Mouse (Mus musculus) hindbrain, embryonic 14.5 days (tissue): Measurements from ENCODE around the gene Tbpl1. TPM values are rescaled to one million over a fixed set of nuclear protein-coding genes. Genes with fewer than 3 reads are reported as not detected.

ENCODE experiments used
- ATAC-seq: fragments of 200-750 bp; cut with Nextera tagmentation; 2 replicates; pipeline ENCODE4 v1.8.0; 2017; ENCODE audit warnings: moderate number of reproducible peaks, mild to moderate bottlenecking, moderate TSS enrichment, moderate library complexity; ENCODE audit not compliant: low FRiP score
- DNase-seq: peaks from one replicate; pipeline ENCODE4 v3.0.0-alpha.2; 2015; ENCODE audit warnings: low spot score
- H3K27ac ChIP-seq: fragments of 300-500 bp; sonication (generic); 2 replicates; pipeline ENCODE4 v1.5.1; 2014; ENCODE audit warnings: mild to moderate bottlenecking, moderate library complexity
- H3K27me3 ChIP-seq: fragments of 300-500 bp; sonication (generic); 2 replicates; pipeline ENCODE4 v1.6.1; 2014; ENCODE audit warnings: mild to moderate bottlenecking, low read length, mixed read lengths; ENCODE audit not compliant: control insufficient read depth, insufficient read depth
- H3K36me3 ChIP-seq: fragments of 300-500 bp; sonication (generic); replicated peaks from 2 replicates; pipeline ENCODE4 v1.6.1; 2014; ENCODE audit not compliant: control insufficient read depth, insufficient read depth
- H3K4me1 ChIP-seq: fragments of 300-500 bp; sonication (generic); replicated peaks from 2 replicates; pipeline ENCODE4 v1.6.1; 2014; ENCODE audit warnings: antibody characterized with exemption, low read length, mixed read lengths; ENCODE audit not compliant: control insufficient read depth, insufficient read depth
- H3K4me2 ChIP-seq: fragments of 300-500 bp; sonication (generic); replicated peaks from 2 replicates; pipeline ENCODE4 v1.6.1; 2014; ENCODE audit warnings: mild to moderate bottlenecking, moderate library complexity
- H3K4me3 ChIP-seq: fragments of 300-500 bp; sonication (generic); replicated peaks from 2 replicates; pipeline ENCODE4 v1.5.1; 2014; ENCODE audit warnings: mild to moderate bottlenecking, low read length
- H3K9ac ChIP-seq: fragments of 300-500 bp; sonication (generic); 2 replicates; pipeline ENCODE4 v1.6.1; 2014
- H3K9me3 ChIP-seq: fragments of 300-500 bp; sonication (generic); 2 replicates; pipeline ENCODE4 v1.6.1; 2016; ENCODE audit warnings: low read length; ENCODE audit not compliant: control insufficient read depth
- WGBS: fragments of 180-500 bp; shearing (Covaris S2); extraction: QIAGEN DNeasy Blood & Tissue Kit; methylation state at CpG from one replicate; pipeline ENCODE4 v1.1.7; 2014; 5-methylcytosine and 5-hydroxymethylcytosine counted together
- polyA plus RNA-seq: library from polyadenylated mRNA; unstranded; fragments of >200 nt; fragmentation: Nextera tagmentation; extraction: Ambion mirVana; gene quantifications from 2 replicates; pipeline ENCODE4 v1.2.1, GENCODE M21; 2014

Tbpl1 gene
- polyA plus RNA-seq, 1 experiment from 2014 or later, result 90.5 TPM

DNA sequence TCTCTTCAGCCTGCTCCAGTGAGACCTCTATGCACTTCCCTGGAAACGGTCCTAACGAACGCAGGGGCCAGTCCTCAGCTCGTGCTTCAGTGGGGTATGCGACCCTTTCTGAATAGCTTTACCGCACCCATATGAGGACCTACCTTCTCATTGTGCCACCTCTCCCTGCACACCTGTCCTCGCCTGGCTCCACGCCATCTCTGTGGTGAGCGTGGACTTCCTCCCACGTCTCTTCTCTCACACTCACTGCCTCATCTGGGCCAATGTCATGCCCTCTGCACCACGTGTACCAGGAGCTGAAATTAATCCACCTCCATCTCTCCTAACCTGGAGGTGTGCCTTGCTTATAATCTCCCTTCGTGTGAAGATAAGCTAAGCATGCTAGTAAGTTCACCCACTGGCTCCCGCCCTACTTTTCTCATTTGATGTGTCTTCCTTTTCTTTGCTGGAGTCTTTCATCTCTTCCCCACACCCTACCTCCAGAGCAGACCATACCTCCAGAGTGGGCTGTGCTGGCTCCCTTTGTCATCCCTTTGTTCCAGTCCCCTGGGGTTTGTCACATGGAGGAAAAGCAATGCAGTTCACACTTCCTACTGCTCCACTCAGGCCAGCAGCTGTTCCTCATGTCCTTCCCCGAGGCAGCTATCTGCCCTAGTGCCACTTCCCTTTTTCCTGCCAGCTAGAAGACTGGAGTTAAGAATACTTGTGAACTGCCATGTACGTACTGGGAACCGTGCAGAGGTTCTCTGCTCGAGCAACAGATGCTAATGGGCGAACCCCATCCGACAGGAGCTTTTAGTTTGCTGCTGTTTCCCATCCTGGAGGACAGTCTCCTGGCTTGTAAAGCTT lies 32.0 kb downstream of the Tbpl1 start:
- Histone ChIP-seq H3K27me3 (no peaks in the 10 kb centered on the region), H3K27ac (no peak overlapping the region), H3K9me3 (no peaks in the 10 kb centered on the region), H3K4me3 (no peak overlapping the region), H3K4me2 (no peak overlapping the region), H3K9ac (no peak overlapping the region), H3K4me1 (no peaks in the 10 kb centered on the region), H3K36me3 (peaks cover 32% of the 10 kb centered on the region)
- 79% methylated on average over 19 of the region's 19 CpGs for WGBS
- DNase-seq (no peak), ATAC-seq (0 out of 2 replicates have a peak, but pooled peaks have one; percentile 15)

GRCm38 (mm10) chr10:22698158-22698953 lies 33.4 kb downstream of the Tbpl1 start:
- 93% methylated on average over 9 of the region's 9 CpGs for WGBS
- no peak overlapping the region for H3K27ac ChIP-seq
- H3K9me3 ChIP-seq, result no peaks in the 10 kb centered on the region
- no peak for ATAC-seq
- H3K4me2 ChIP-seq, result no peak overlapping the region
- H3K4me1 ChIP-seq, result no peaks in the 10 kb centered on the region
- no peak for DNase-seq
- H3K4me3 ChIP-seq, result no peak overlapping the region
- H3K9ac ChIP-seq, result no peak overlapping the region
- H3K27me3 ChIP-seq, result no peaks in the 10 kb centered on the region
- H3K36me3 ChIP-seq, result peaks cover 19% of the 10 kb centered on the region

DNA sequence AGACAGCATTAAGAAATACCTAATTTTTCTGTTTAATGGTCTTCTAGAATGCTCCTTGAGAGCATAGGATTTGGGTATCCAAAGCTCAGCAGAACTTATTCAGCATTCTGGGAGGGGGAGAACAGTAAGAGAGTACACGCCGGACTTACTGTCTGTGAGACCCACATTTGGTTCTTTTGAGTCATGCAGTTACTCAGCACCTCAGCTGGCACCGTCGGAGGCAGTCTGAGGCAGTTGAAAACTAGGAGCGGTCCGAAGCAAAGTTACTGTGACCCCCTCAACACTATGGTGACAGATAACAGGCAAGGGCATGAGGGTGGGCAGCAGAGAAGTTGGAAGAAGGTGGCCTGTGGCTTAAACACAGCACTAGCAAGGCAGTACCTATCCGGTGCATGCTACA lies 34.9 kb downstream of the Tbpl1 start:
- DNase-seq, result no peak
- H3K9me3 ChIP-seq, result no peaks in the 10 kb centered on the region

DNA sequence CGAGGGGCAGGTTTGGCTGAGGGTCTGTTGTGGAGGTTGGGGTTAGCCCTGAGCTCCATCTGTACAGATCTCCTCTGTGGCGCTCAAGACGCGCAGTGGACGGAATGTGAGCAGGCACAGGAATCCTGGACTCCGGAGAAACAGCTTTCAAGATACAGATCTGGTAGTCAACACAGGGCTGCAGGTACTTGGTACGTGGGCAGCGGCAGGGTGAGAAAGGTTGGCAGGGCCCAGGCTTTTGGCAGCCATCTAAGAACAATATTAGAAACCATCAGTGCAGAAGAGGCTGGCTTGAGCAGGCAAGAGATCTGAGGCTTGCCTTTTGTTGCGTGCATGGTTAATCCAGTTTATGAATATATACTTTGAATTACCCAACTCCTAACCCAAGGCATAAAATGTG lies 35.5 kb downstream of the Tbpl1 start:
- H3K9me3 ChIP-seq, result no peaks in the 10 kb centered on the region
- H3K4me3 ChIP-seq, result no peak overlapping the region
- no peak for ATAC-seq
- no peak overlapping the region for H3K4me2 ChIP-seq
- no peak for DNase-seq
- H3K27ac ChIP-seq, result no peak overlapping the region
- peaks cover 12% of the 10 kb centered on the region for H3K36me3 ChIP-seq
- no peak overlapping the region for H3K9ac ChIP-seq
- 97% methylated on average over 9 of the region's 9 CpGs for WGBS
- H3K4me1 ChIP-seq, result no peaks in the 10 kb centered on the region
- H3K27me3 ChIP-seq, result no peaks in the 10 kb centered on the region

More for the DNA sequence above, 34.9 kb downstream of the Tbpl1 start:
- H3K9ac ChIP-seq, result no peak overlapping the region
- no peaks in the 10 kb centered on the region for H3K4me1 ChIP-seq
- WGBS, result 90% methylated on average over 7 of the region's 7 CpGs
- no peak for ATAC-seq
- H3K4me3 ChIP-seq, result no peak overlapping the region
- no peaks in the 10 kb centered on the region for H3K27me3 ChIP-seq
- H3K4me2 ChIP-seq, result no peak overlapping the region
- H3K36me3 ChIP-seq, result peaks cover 12% of the 10 kb centered on the region
- H3K27ac ChIP-seq, result no peak overlapping the region

DNA sequence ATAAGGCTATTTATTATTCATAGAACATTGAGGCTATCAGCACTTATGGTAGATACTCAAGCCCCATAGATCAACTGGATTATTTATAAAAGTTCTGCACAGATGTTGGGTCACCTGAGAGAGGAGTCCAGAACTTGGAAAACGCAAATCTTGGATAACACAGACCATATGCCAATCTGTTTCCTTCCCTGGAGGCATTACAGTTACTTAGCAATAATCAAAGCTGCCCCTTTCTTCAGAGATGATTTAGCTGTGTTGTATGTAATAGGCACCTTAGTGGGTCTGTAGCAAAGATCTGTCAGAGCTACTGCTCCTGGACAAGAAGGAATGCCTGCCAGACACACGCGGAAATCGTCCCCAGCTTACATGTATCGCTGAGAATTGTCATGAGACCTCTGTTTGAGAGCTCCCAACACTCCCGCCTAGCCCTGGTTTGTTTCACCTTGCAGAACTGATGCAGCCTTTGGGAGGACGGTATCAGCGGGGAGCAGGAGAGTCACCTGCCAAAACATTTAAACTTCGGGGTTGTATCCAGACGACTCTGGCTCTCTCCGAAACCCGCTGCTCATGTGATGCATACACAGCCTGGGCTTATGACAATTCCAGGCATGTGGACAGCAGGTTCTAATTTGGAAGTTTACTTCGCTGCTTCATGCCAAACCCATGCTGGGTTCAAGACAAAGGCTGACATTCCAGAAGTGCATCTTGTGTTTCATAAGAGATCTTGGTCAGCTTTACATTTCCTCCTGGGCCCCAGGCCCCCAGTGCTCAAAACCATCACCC lies 55.7 kb downstream of the Tbpl1 start:
- H3K27me3 ChIP-seq, result no peaks in the 10 kb centered on the region
- no peak overlapping the region for H3K4me3 ChIP-seq
- no peak overlapping the region for H3K27ac ChIP-seq
- H3K36me3 ChIP-seq, result no peaks in the 10 kb centered on the region
- ATAC-seq, result no peak
- 63% methylated on average over 13 of the region's 13 CpGs for WGBS
- 0 out of 2 replicates have a peak, but pooled peaks cover 4% of the 10 kb centered on the region for H3K9me3 ChIP-seq
- no peak overlapping the region for H3K9ac ChIP-seq
- H3K4me1 ChIP-seq, result no peaks in the 10 kb centered on the region
- H3K4me2 ChIP-seq, result no peak overlapping the region
- DNase-seq, result no peak

GRCm38 (mm10) chr10:22674176-22674575 lies 57.6 kb downstream of the Tbpl1 start:
- Histone ChIP-seq H3K27ac (no peak overlapping the region), H3K4me3 (no peak overlapping the region), H3K4me1 (no peaks in the 10 kb centered on the region), H3K36me3 (no peaks in the 10 kb centered on the region), H3K9ac (no peak overlapping the region), H3K27me3 (no peaks in the 10 kb centered on the region), H3K9me3 (0 out of 2 replicates have a peak, but pooled peaks cover 4% of the 10 kb centered on the region), H3K4me2 (no peak overlapping the region)
- DNase-seq (no peak), ATAC-seq (no peak)
- WGBS, result 90% methylated on average over 8 of the region's 8 CpGs

DNA sequence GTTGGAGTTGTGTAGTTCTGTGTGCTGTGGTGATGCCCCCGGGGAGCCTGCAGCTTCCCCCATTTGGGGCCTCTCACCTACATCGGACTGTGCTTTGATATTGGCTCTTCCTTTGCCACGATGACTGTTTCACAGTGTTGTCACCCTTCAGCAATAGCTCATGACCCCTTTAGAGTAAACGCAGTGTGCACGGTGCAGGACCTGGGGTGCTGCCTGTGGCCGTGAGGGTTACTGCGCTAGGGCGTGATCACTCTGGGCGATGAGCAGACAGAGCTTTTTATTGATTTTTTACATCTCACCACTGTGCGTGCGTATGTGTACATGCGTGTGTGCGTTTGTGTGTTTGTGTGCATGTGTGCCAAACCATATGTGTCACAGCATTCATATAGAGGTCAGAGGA lies 63.2 kb downstream of the Tbpl1 start:
- whole genome bisulfite sequencing, result 91% methylated on average over 13 of the region's 13 CpGs
- DNase-seq, result no peak
- Histone ChIP-seq H3K36me3 (no peaks in the 10 kb centered on the region), H3K27me3 (no peaks in the 10 kb centered on the region), H3K9ac (no peak overlapping the region), H3K27ac (no peak overlapping the region), H3K9me3 (no peaks in the 10 kb centered on the region), H3K4me1 (no peaks in the 10 kb centered on the region), H3K4me2 (no peak overlapping the region), H3K4me3 (no peak overlapping the region)
- no peak for ATAC-seq

DNA sequence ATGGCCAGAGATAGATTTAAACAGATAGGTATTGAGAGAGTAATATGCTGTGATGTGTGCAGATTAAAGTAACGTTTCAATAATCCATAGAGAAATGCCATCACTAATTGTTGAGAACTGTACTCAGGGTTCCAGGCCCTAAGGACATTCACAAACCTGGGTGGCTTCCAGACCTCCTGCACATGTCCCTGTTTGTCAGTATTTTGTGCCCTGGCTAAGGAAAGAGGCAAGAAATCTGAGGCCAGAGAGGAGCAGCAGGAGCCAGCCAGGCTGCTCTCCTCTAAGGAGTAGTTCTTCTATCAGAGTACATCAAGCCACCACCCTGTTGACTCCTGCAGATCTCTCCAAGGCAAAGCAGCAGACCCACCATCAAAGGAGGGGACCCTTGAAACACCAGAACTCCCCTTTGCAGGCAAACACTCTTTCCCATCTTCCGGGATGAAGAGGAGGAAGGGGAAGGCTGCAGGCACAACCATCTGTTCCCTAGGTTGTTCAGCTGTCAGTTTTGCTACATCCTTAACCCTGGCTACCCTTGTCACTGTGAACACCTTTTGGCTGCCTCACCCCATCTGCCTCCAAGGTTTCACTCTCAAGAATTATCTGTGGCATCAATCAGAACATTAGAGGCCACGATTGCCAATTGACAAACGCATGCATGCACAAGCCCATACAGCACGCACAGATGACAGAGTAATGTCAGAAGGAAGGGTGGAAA lies 71.3 kb downstream of the Tbpl1 start:
- no peaks in the 10 kb centered on the region for H3K27me3 ChIP-seq

More for the DNA sequence above, 71.3 kb downstream of the Tbpl1 start:
- no peak for ATAC-seq
- peaks cover 9% of the 10 kb centered on the region for H3K4me1 ChIP-seq
- 84% methylated on average over 5 of the region's 5 CpGs for WGBS
- no peak overlapping the region for H3K4me2 ChIP-seq
- H3K36me3 ChIP-seq, result no peaks in the 10 kb centered on the region
- H3K27ac ChIP-seq, result no peak overlapping the region
- H3K9me3 ChIP-seq, result no peaks in the 10 kb centered on the region
- H3K4me3 ChIP-seq, result no peak overlapping the region
- H3K9ac ChIP-seq, result no peak overlapping the region
- DNase-seq, result no peak
